Mouse (Mus musculus) liver, embryonic 12.5 days (tissue): ENCODE data around the gene Zfp239. TPM values are rescaled to one million over a fixed set of nuclear protein-coding genes. Genes with fewer than 3 reads are reported as not detected.

Experiments
- ATAC-seq: fragments of 200-750 bp; cut with Nextera tagmentation; 2 replicates; pipeline ENCODE4 v1.8.0; 2017; ENCODE audit warnings: moderate number of reproducible peaks, mild to moderate bottlenecking, moderate library complexity
- H3K27ac ChIP-seq: fragments of 300-500 bp; sonication (generic); 2 replicates; pipeline ENCODE4 v1.5.1; 2016; ENCODE audit warnings: mild to moderate bottlenecking
- H3K27me3 ChIP-seq: fragments of 300-500 bp; sonication (generic); replicated peaks from 2 replicates; pipeline ENCODE4 v1.6.1; 2016; ENCODE audit warnings: mild to moderate bottlenecking, moderate library complexity
- H3K36me3 ChIP-seq: fragments of 300-500 bp; sonication (generic); 2 replicates; pipeline ENCODE4 v1.6.1; 2016; ENCODE audit warnings: mild to moderate bottlenecking, moderate library complexity
- H3K4me1 ChIP-seq: fragments of 300-500 bp; sonication (generic); 2 replicates; pipeline ENCODE4 v1.6.1; 2016
- H3K4me2 ChIP-seq: fragments of 300-500 bp; sonication (generic); 2 replicates; pipeline ENCODE4 v1.6.1; 2016; ENCODE audit warnings: mild to moderate bottlenecking, moderate library complexity
- H3K4me3 ChIP-seq: fragments of 300-500 bp; sonication (generic); 2 replicates; pipeline ENCODE4 v1.5.1; 2016; ENCODE audit warnings: mild to moderate bottlenecking, moderate library complexity
- H3K9ac ChIP-seq: fragments of 300-500 bp; sonication (generic); 2 replicates; pipeline ENCODE4 v1.6.1; 2016; ENCODE audit warnings: mild to moderate bottlenecking, moderate library complexity
- H3K9me3 ChIP-seq: fragments of 300-500 bp; sonication (generic); replicated peaks from 2 replicates; pipeline ENCODE4 v1.6.1; 2016; ENCODE audit warnings: mild to moderate bottlenecking, moderate library complexity
- WGBS: fragments of 180-500 bp; shearing (Covaris S2); methylation state at CpG from one replicate; pipeline ENCODE4 v1.1.7; 2016; ENCODE audit not compliant: insufficient replicate concordance; 5-methylcytosine and 5-hydroxymethylcytosine counted together
- polyA plus RNA-seq: library from polyadenylated mRNA; unstranded; fragments of >200 nt; fragmentation: Nextera tagmentation; extraction: Ambion mirVana; gene quantifications from 2 replicates; pipeline ENCODE4 v1.2.1, GENCODE M21; 2016

Zfp239 gene
- polyA plus RNA-seq, 1 experiment from 2014 or later, result 4.7 TPM

DNA sequence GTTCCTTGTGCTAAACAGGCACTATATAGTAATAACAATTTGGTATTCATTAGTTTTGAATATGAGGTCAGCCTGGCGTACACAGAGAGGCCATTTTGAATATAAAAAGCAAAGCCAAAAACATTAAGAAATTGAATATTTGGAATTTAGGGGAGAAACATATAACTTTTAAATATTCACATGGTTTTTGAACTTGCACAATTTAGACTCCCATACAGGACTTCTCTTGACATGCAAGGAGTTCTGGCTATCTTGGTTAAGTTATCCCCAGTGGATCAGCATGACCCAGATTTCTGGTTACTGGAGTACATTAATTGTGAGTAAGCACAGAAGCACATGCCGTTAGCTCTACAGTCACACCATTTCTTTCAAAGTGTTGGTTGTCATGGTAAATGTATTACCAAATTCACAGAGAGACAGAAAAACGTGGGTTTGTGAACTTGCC, 18.5 kb downstream of the Zfp239 start:
- no peak for ATAC-seq
- H3K27me3 ChIP-seq, result no peaks in the 10 kb centered on the region
- H3K36me3 ChIP-seq, result no peaks in the 10 kb centered on the region
- peak overlapping the region; percentile 65 for H3K4me3 ChIP-seq
- H3K4me1 ChIP-seq, result peaks cover 54% of the 10 kb centered on the region
- WGBS, result 42% methylated on average over 3 of the region's 3 CpGs
- H3K4me2 ChIP-seq, result peak overlapping the region; percentile 86
- no peaks in the 10 kb centered on the region for H3K9me3 ChIP-seq
- H3K27ac ChIP-seq, result peak overlapping the region; percentile 100
- H3K9ac ChIP-seq, result peak overlapping the region; percentile 87

DNA sequence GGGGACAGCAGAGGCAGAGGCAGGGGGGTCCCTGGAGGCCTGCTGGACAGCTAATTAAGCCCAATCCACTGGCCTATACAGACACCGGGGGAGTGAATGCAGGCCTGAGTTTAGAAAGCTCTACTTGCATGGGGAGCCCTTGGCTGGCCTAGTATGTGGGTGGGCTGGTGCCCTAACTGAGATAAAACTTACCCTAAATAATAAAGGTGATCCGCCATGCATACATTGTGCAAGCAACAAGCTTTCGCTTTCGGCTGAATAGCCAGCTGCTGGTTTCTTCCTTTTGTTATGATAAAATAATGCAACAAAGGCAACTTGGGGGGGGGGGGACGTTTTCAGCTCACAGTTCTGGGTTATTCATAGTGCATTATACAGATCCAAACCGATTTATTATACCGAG, 19.3 kb downstream of the Zfp239 start:
- H3K4me1 ChIP-seq, result peaks cover 60% of the 10 kb centered on the region
- no peaks in the 10 kb centered on the region for H3K9me3 ChIP-seq
- H3K36me3 ChIP-seq, result no peaks in the 10 kb centered on the region
- H3K4me2 ChIP-seq, result peak overlapping the region; percentile 86
- H3K27me3 ChIP-seq, result no peaks in the 10 kb centered on the region
- H3K27ac ChIP-seq, result peak overlapping the region; percentile 100
- ATAC-seq, result no peak
- WGBS, result 76% methylated on average over 7 of the region's 7 CpGs
- H3K4me3 ChIP-seq, result peak overlapping the region; percentile 65; the same call in 1 of the 2 replicates
- H3K9ac ChIP-seq, result peak overlapping the region; percentile 87

DNA sequence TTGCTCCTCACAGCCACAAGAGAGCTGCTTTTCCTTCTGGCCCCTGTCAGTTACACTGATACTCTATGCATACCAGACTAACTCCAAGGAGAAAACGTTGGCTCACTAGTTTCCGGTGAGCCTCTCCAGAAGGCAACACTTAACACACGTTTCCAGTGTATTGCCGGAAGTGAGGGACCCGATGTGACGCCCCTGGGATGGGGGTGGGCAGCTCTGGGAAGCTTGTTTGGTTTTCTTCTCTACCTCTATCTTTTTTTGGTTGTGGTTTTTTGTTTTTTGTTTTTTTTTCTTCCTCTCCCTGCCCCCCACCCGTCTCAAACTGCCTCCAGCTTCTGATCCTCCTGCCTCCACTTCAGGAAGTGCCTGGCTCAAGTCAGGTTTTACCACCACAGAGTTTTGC, 20.1 kb downstream of the Zfp239 start:
- no peaks in the 10 kb centered on the region for H3K9me3 ChIP-seq
- H3K27ac ChIP-seq, result peak overlapping the region; percentile 100
- H3K27me3 ChIP-seq, result no peaks in the 10 kb centered on the region
- H3K4me3 ChIP-seq, result no peak overlapping the region
- 24% methylated on average over 7 of the region's 7 CpGs for WGBS
- peaks cover 67% of the 10 kb centered on the region for H3K4me1 ChIP-seq
- H3K9ac ChIP-seq, result peak overlapping the region; percentile 39; the same call in 1 of the 2 replicates
- no peak for ATAC-seq
- H3K4me2 ChIP-seq, result peak overlapping the region; percentile 32
- H3K36me3 ChIP-seq, result no peaks in the 10 kb centered on the region

DNA sequence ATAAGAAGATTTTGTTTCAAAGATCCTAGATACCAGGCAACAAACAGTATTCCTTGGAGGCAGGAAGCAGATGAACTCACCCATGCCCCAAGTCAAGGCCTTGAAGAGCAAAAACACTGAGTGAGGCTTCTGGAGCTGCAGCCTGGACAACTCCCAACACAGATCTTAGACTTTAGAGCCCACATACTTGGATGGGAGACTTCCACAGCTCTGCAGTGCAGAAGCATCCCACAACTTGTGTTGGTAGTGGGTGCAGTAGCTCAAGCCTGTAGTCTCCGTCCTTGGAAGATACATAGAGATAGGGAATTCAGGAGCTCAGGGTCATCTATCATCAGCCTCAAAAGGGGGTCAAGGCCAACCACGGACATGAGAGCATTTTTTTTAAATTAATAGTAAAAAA, 24.0 kb downstream of the Zfp239 start:
- Histone ChIP-seq H3K27me3 (no peaks in the 10 kb centered on the region), H3K36me3 (no peaks in the 10 kb centered on the region), H3K4me3 (no peak overlapping the region), H3K9me3 (no peaks in the 10 kb centered on the region), H3K9ac (no peak overlapping the region), H3K27ac (peak overlapping the region; percentile 60), H3K4me2 (no peak overlapping the region), H3K4me1 (peaks cover 93% of the 10 kb centered on the region)
- no peak for ATAC-seq
- 80% methylated on average over 2 of the region's 2 CpGs for WGBS

DNA sequence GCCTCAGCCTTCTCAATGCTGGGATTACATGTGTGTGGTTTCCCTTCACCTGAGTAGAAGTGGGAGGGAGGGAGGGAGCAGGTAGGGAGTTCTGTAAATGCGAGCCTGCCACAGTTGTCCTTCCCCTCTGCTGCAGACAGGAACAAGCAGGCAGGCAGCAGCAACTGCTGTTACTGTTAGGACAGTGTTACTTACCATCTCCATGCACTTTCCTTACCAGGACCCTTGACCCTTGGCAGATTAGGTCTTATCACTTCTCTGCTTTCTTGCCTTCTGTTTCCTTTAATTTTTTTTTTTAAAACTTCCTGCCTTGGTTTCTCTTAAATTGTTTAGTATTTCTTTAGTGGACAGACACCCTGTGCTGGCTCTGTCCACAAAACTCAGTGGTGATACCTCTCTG, 26.1 kb downstream of the Zfp239 start:
- Histone ChIP-seq H3K27ac (peak overlapping the region; percentile 97), H3K36me3 (no peaks in the 10 kb centered on the region), H3K4me3 (peak overlapping the region; percentile 43), H3K4me2 (peak overlapping the region; percentile 71), H3K27me3 (no peaks in the 10 kb centered on the region), H3K4me1 (peaks cover 78% of the 10 kb centered on the region), H3K9ac (peak overlapping the region; percentile 70), H3K9me3 (no peaks in the 10 kb centered on the region)
- 25% methylated on average over 1 of the region's 1 CpGs for WGBS
- peak; percentile 42; the same call in 1 of the 2 replicates for ATAC-seq

DNA sequence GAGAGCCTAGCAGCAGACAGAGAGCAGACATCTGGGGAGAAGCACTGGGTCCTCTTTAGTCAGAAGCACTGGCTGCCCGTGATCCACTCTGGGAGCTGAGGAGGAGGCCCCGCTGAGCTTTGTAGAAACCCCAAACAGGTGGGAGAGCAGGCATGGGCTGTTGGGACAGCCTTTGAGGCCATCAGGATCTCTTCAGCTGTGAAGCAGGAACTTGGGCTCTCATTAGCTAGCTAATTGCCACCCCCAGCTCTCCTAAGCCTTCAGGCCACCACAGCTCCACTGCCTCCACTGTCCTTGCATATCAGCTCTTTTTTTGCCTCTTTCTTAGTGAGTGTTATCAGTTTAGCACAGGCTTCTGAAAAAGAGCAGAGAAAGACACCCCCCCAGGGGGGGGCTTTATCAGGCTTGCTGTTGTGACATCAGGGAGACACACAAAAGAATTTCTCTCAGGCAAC, 26.8 kb downstream of the Zfp239 start:
- H3K27ac ChIP-seq, result peak overlapping the region; percentile 97
- 28% methylated on average over 2 of the region's 2 CpGs for WGBS
- H3K4me3 ChIP-seq, result peak overlapping the region; percentile 43
- peak overlapping the region; percentile 70 for H3K9ac ChIP-seq
- no peaks in the 10 kb centered on the region for H3K36me3 ChIP-seq
- ATAC-seq, result peak; percentile 94
- H3K4me1 ChIP-seq, result peaks cover 73% of the 10 kb centered on the region
- no peaks in the 10 kb centered on the region for H3K27me3 ChIP-seq
- no peaks in the 10 kb centered on the region for H3K9me3 ChIP-seq
- H3K4me2 ChIP-seq, result peak overlapping the region; percentile 71

DNA sequence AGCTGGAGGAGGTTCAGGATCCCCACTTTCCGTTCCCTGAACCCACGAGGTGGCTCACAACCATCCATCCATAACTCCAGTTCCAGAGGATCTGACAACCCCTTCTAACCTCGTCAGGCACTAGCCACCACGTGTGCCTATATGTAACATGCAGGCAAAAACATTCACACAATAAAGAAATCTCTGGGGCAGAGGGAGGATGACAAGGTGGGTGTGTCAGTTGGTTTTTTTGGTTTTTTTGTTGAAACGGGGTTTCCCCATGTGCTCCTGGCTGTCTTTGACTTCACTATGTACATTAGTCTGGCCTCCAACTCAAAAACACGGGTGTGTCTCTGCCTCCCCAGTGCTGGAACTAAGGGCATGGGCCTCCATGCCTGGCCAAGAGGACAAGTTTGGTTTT, 28.4 kb downstream of the Zfp239 start:
- peak overlapping the region; percentile 97; the same call in 1 of the 2 replicates for H3K27ac ChIP-seq

DNA sequence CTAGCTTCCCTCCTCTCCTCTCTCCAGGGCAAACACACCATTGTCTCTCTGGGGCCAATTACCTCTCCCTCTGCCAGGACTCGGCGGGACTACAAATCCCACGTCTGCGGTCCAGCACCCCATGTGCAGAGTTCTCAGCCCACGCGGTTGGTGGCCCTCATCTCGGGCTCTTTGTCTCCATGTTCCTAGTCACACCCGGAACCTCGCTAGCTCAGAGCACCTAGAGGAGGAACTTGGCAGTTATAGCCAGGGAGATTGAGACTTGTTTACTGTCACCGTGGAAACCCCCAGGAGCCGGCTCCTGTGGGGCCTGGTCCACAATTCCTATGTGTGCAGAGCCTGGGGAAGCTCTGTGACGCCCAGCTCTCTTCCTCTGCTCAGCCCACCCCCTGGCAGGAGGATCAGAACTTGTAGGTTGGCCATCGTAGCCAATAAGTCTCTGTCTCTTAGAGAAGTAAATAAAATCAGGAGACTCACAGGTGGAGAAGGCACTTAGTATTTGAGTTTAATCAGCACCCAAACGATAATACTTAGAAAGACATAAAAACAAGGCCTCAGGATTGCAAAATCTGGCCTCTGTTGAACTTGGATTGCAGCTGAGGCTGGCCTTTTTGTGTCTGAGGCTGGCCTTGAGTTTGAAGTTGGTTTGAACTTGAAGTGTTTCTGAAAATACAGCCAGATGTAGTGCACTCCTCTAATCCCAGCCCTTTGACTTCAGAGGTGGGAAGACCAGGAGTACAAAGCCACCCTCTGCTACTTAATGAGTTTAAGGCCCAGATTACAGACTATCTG, 29.7 kb downstream of the Zfp239 start:
- Histone ChIP-seq H3K36me3 (no peaks in the 10 kb centered on the region), H3K9ac (no peak overlapping the region), H3K27me3 (no peaks in the 10 kb centered on the region), H3K4me1 (peaks cover 54% of the 10 kb centered on the region), H3K4me2 (no peak overlapping the region), H3K27ac (no peak overlapping the region), H3K9me3 (no peaks in the 10 kb centered on the region), H3K4me3 (no peak overlapping the region)
- ATAC-seq, result no peak
- WGBS, result 56% methylated on average over 14 of the region's 14 CpGs

More for the DNA sequence above, 28.4 kb downstream of the Zfp239 start:
- Histone ChIP-seq H3K27me3 (no peaks in the 10 kb centered on the region), H3K9ac (no peak overlapping the region), H3K9me3 (no peaks in the 10 kb centered on the region), H3K4me3 (no peak overlapping the region), H3K4me2 (no peak overlapping the region), H3K36me3 (no peaks in the 10 kb centered on the region), H3K4me1 (peaks cover 67% of the 10 kb centered on the region)
- ATAC-seq, result no peak
- 61% methylated on average over 6 of the region's 6 CpGs for WGBS

DNA sequence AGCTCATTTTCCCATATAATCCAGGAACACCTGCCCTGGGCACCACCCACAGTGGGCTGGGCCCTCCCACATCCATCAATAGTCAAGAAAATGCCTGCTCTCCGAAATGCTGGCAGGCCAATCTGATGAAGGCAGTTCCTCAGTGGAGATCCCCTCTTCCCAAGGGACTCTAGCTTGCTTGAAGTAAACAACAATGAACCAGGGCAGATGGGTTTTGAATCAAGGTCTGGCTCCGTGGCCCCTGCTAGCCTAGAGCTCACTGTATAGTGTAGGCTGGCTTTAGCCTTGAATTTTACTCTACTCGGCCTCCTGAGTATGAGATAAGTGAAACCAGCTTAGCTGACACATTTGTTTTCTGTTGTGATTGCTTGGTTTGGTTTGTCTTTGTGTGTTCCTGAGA, 30.5 kb downstream of the Zfp239 start:
- no peak overlapping the region for H3K27ac ChIP-seq
- no peaks in the 10 kb centered on the region for H3K36me3 ChIP-seq
- no peak overlapping the region for H3K4me3 ChIP-seq
- H3K27me3 ChIP-seq, result no peaks in the 10 kb centered on the region
- H3K4me1 ChIP-seq, result peaks cover 47% of the 10 kb centered on the region
- WGBS, result 65% methylated on average over 3 of the region's 3 CpGs
- no peaks in the 10 kb centered on the region for H3K9me3 ChIP-seq
- H3K4me2 ChIP-seq, result no peak overlapping the region
- H3K9ac ChIP-seq, result no peak overlapping the region
- ATAC-seq, result no peak

DNA sequence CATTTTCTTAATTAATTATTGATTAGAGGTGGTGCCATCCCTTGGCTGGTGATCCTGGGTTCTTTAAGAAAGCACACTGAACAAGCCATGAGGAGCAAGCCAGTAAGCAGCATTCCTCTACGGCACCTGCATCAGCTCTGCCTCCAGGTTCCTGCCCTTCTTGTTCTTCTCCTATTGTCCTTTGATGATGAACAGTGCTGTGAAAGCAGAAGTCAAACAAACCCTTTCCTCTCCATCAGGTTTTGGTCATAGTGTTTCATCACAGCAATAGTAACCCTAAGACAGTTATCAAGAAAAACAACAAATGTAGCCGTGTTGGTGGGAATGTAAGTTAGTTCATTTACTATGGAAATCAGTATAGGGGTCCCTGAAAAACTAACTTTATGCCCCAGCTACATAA, 31.5 kb downstream of the Zfp239 start:
- H3K27ac ChIP-seq, result no peak overlapping the region
- no peak for ATAC-seq
- H3K4me1 ChIP-seq, result peaks cover 36% of the 10 kb centered on the region
- H3K4me2 ChIP-seq, result no peak overlapping the region
- WGBS, result 84% methylated on average over 2 of the region's 2 CpGs
- H3K9me3 ChIP-seq, result no peaks in the 10 kb centered on the region
- H3K27me3 ChIP-seq, result no peaks in the 10 kb centered on the region
- H3K9ac ChIP-seq, result no peak overlapping the region
- no peaks in the 10 kb centered on the region for H3K36me3 ChIP-seq
- no peak overlapping the region for H3K4me3 ChIP-seq

DNA sequence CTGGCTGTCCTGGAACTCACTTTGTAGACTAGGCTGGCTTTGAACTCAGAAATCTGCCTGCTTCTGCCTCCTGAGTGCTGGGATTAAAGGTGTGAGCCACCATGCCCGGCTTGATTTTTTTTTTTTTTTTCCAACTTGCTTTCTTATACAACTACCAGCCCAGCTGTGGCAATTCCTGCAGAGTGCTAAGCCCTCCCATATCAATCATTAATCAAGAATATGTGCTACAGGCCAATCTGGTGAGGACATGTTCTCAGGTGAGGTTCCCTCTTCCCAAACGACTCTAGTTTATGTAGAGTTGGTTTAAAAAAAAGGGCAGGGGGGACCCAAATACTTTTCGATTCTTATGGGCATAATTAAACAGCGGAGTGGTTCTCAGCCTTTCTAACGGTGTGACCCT, 35.9 kb downstream of the Zfp239 start:
- H3K9ac ChIP-seq, result no peak overlapping the region
- 64% methylated on average over 5 of the region's 5 CpGs for WGBS
- ATAC-seq, result no peak

DNA sequence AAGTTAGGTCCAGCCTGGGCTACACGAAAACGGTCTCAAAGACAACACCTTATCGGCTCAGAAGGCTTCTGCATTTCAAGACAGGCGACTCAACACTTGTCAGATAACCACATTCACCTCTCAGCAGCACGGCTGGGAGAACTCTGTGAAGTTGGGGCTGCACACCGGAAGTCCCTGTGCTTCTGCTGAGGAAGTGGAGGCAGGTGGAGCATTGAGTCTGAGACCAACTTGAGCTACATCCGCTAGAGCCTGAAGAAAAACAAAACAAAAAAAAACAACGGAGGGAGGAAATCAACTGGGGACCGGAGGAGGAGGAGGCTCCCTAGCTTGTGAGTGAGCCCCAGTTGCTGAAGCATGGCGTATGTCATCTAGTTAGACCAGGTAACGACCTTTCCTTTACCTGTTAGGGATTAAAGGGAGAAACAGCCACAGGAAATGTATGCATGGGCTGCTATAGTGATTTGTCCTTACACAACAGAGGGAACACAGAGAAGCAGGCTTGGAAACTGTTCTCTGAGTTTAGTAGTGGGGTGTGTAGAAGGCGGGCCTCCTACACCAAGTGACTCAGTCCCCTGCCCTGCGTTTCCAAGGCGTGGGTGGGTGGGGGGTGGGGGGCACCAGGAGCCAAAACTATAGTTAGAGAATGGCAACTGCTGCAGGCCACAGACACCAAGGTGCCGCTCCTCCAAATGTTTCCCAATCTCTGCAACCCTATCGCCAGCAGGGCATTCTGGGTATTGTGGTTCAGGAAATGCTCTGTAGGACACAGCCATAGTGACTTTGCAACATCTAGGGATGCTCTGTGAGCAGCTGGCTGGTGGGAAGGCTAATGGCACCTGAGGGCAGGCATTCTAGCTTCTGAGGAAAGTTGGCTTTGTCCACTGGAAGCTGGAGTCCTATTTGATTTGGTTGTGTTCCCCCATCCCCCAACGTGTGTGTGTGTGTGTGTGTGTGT, 38.5 kb downstream of the Zfp239 start, which contains the start of gene Hnrnpf:
Gene Hnrnpf (plus strand): TSS at position 199 of the 955 bp plus-strand sequence.
- Histone ChIP-seq H3K27me3 (no peaks in the 10 kb centered on the region), H3K9me3 (no peaks in the 10 kb centered on the region), H3K27ac (peak within 1 kb of the TSS; percentile 82), H3K36me3 (no peaks in the 10 kb centered on the region), H3K9ac (peak within 1 kb of the TSS; percentile 56), H3K4me3 (peak within 1 kb of the TSS; percentile 43), H3K4me2 (peak within 1 kb of the TSS; percentile 70), H3K4me1 (peaks cover 61% of the 10 kb centered on the region)
- 32% methylated on average over 17 of the region's 17 CpGs for WGBS
- peak; percentile 69 for ATAC-seq

More for the DNA sequence above, 35.9 kb downstream of the Zfp239 start:
- no peak overlapping the region for H3K27ac ChIP-seq
- peaks cover 40% of the 10 kb centered on the region for H3K4me1 ChIP-seq
- H3K4me3 ChIP-seq, result no peak overlapping the region
- no peaks in the 10 kb centered on the region for H3K9me3 ChIP-seq
- H3K27me3 ChIP-seq, result no peaks in the 10 kb centered on the region
- no peak overlapping the region for H3K4me2 ChIP-seq
- H3K36me3 ChIP-seq, result no peaks in the 10 kb centered on the region
